Mouse (Mus musculus) heart, embryonic 15.5 days (tissue): Measurements from ENCODE around the gene Pla2g4e. TPM values are rescaled to one million over a fixed set of nuclear protein-coding genes. Genes with fewer than 3 reads are reported as not detected.

Experiments
- ATAC-seq: fragments of 200-750 bp; cut with Nextera tagmentation; replicated peaks from 2 replicates; pipeline ENCODE4 v1.8.0; 2017; ENCODE audit warnings: low read depth, moderate TSS enrichment; ENCODE audit not compliant: insufficient number of reproducible peaks, insufficient read depth, low FRiP score
- H3K27ac ChIP-seq: fragments of 300-500 bp; sonication (generic); 2 replicates; pipeline ENCODE4 v1.5.1; 2015; ENCODE audit warnings: mild to moderate bottlenecking, inconsistent platforms
- H3K27me3 ChIP-seq: fragments of 300-500 bp; sonication (generic); 2 replicates; pipeline ENCODE4 v1.6.1; 2015; ENCODE audit warnings: inconsistent platforms
- H3K36me3 ChIP-seq: fragments of 300-500 bp; sonication (generic); 2 replicates; pipeline ENCODE4 v1.6.1; 2015; ENCODE audit warnings: mild to moderate bottlenecking, inconsistent platforms
- H3K4me1 ChIP-seq: fragments of 300-500 bp; sonication (generic); replicated peaks from 2 replicates; pipeline ENCODE4 v1.6.1; 2015; ENCODE audit warnings: inconsistent platforms
- H3K4me2 ChIP-seq: fragments of 300-500 bp; sonication (generic); 2 replicates; pipeline ENCODE4 v1.6.1; 2015; ENCODE audit warnings: inconsistent platforms, mild to moderate bottlenecking, moderate library complexity
- H3K4me3 ChIP-seq: fragments of 300-500 bp; sonication (generic); 2 replicates; pipeline ENCODE4 v1.5.1; 2015; ENCODE audit warnings: mild to moderate bottlenecking, inconsistent platforms
- H3K9ac ChIP-seq: fragments of 300-500 bp; sonication (generic); 2 replicates; pipeline ENCODE4 v1.6.1; 2015; ENCODE audit warnings: mild to moderate bottlenecking, inconsistent platforms
- H3K9me3 ChIP-seq: fragments of 300-500 bp; sonication (generic); replicated peaks from 2 replicates; pipeline ENCODE4 v1.6.1; 2016; ENCODE audit warnings: inconsistent platforms
- WGBS: fragments of 180-500 bp; shearing (Covaris S2); methylation state at CpG from one replicate; pipeline ENCODE4 v1.1.7; 2015; ENCODE audit warnings: mixed read lengths; 5-methylcytosine and 5-hydroxymethylcytosine counted together
- polyA plus RNA-seq: library from polyadenylated mRNA; unstranded; fragments of >200 nt; fragmentation: Nextera tagmentation; extraction: Ambion mirVana; gene quantifications from 2 replicates; pipeline ENCODE4 v1.2.1, GENCODE M21; 2015

The Pla2g4e gene
- polyA plus RNA-seq, 1 experiment from 2014 or later, result 1.6 TPM

- H3K27ac ChIP-seq, result peak overlapping the region; percentile 6; the same call in 1 of the 2 replicates
Measured at GRCm38 (mm10) chr2:120122983-120123382, 122.2 kb downstream of the Pla2g4e start.

GRCm38 (mm10) chr2:120117346-120117745 lies 127.8 kb downstream of the Pla2g4e start:
- Histone ChIP-seq H3K36me3 (no peaks in the 10 kb centered on the region), H3K27me3 (no peaks in the 10 kb centered on the region), H3K4me2 (no peak overlapping the region), H3K9me3 (no peaks in the 10 kb centered on the region), H3K9ac (no peak overlapping the region), H3K4me1 (peaks cover 36% of the 10 kb centered on the region), H3K4me3 (no peak overlapping the region), H3K27ac (no peak overlapping the region)
- ATAC-seq, result no peak
- WGBS, result 63% methylated on average over 6 of the region's 6 CpGs

More at GRCm38 (mm10) chr2:120122983-120123382, 122.2 kb downstream of the Pla2g4e start:
- H3K27me3 ChIP-seq, result no peaks in the 10 kb centered on the region
- H3K36me3 ChIP-seq, result 0 out of 2 replicates have a peak, but pooled peaks cover 6% of the 10 kb centered on the region
- peaks cover 40% of the 10 kb centered on the region for H3K4me1 ChIP-seq
- H3K9ac ChIP-seq, result no peak overlapping the region
- no peak overlapping the region for H3K4me3 ChIP-seq
- H3K9me3 ChIP-seq, result no peaks in the 10 kb centered on the region
- 71% methylated on average over 6 of the region's 6 CpGs for WGBS
- no peak for ATAC-seq
- H3K4me2 ChIP-seq, result no peak overlapping the region

Other genes with a start within 250 kb of the Pla2g4e start
- gene Jmjd7, start 217.9 kb downstream of the Pla2g4e start, polyA plus RNA-seq, result 12.3 and 16.6 TPM in 2 replicates
- gene Gm28042, start 217.8 kb downstream of the Pla2g4e start, polyA plus RNA-seq, result 3.1 and 4.1 TPM in 2 replicates
- gene Pla2g4b, start 211.9 kb downstream of the Pla2g4e start, polyA plus RNA-seq, result 0.90 and 1.3 TPM in 2 replicates
- 164 and 188 TPM in 2 replicates for gene Ehd4, start 90.7 kb downstream of the Pla2g4e start, polyA plus RNA-seq
- 0.03 TPM in 1 of 2 replicates, not detected in the other for gene Pla2g4d, start 43.9 kb upstream of the Pla2g4e start, polyA plus RNA-seq
- gene Pla2g4f, start 68.8 kb upstream of the Pla2g4e start, polyA plus RNA-seq, result 0.04 and 0.09 TPM in 2 replicates
- 14.8 and 19.1 TPM in 2 replicates for gene Vps39, start 107.8 kb upstream of the Pla2g4e start, polyA plus RNA-seq
- gene Ganc, start 158.6 kb upstream of the Pla2g4e start, polyA plus RNA-seq, result 9.0 and 9.9 TPM in 2 replicates
- gene Tmem87a, start 158.8 kb upstream of the Pla2g4e start, polyA plus RNA-seq, result 6.5 and 8.0 TPM in 2 replicates
- 3.0 and 3.7 TPM in 2 replicates for gene Capn3, start 210.7 kb upstream of the Pla2g4e start, polyA plus RNA-seq